Mouse (Mus musculus) cortical plate, adult 2 months (tissue): Measurements from ENCODE around the gene Rnf213. TPM values are rescaled to one million over a fixed set of nuclear protein-coding genes. Genes with fewer than 3 reads are reported as not detected.
A peak's percentile ranks its signal among the peaks of the same experiment; 100 is the strongest.

Experiments used
- H3K27ac ChIP-seq: fragments of 200-500 bp; 2 replicates; pipeline ENCODE4 v1.5.1; 2012; ENCODE audit warnings: low read length, control low read depth, inconsistent platforms; ENCODE audit not compliant: insufficient read depth
- H3K4me1 ChIP-seq: fragments of 200-500 bp; 2 replicates; pipeline ENCODE4 v1.6.1; 2011; ENCODE audit warnings: low read length; ENCODE audit not compliant: control insufficient read depth, insufficient read depth
- H3K4me3 ChIP-seq: fragments of 200-500 bp; 2 replicates; pipeline ENCODE4 v1.5.1; 2011; ENCODE audit warnings: mild to moderate bottlenecking, low read length, control low read depth; ENCODE audit not compliant: insufficient read depth
- CTCF ChIP-seq: fragments of 200-500 bp; IDR thresholded peaks from 2 replicates; pipeline ENCODE4 v1.5.1; 2011; ENCODE audit warnings: mild to moderate bottlenecking, control low read depth, low read length; ENCODE audit not compliant: insufficient read depth; ENCODE audit errors: extremely low read depth
- POLR2A ChIP-seq: fragments of 200-500 bp; IDR thresholded peaks from 2 replicates; pipeline ENCODE4 v1.6.1; 2011; ENCODE audit warnings: mild to moderate bottlenecking, low read length, control low read depth; ENCODE audit not compliant: insufficient read depth; ENCODE audit errors: extremely low read depth
- polyA plus RNA-seq: library from polyadenylated mRNA; depleted of rRNA; stranded (reverse); fragments of >200 nt; gene quantifications from 2 replicates; pipeline ENCODE4 v1.2.3, GENCODE M21; 2012; rRNA removed

The Rnf213 gene
- polyA plus RNA-seq, 1 experiment, result 8.5 TPM

DNA sequence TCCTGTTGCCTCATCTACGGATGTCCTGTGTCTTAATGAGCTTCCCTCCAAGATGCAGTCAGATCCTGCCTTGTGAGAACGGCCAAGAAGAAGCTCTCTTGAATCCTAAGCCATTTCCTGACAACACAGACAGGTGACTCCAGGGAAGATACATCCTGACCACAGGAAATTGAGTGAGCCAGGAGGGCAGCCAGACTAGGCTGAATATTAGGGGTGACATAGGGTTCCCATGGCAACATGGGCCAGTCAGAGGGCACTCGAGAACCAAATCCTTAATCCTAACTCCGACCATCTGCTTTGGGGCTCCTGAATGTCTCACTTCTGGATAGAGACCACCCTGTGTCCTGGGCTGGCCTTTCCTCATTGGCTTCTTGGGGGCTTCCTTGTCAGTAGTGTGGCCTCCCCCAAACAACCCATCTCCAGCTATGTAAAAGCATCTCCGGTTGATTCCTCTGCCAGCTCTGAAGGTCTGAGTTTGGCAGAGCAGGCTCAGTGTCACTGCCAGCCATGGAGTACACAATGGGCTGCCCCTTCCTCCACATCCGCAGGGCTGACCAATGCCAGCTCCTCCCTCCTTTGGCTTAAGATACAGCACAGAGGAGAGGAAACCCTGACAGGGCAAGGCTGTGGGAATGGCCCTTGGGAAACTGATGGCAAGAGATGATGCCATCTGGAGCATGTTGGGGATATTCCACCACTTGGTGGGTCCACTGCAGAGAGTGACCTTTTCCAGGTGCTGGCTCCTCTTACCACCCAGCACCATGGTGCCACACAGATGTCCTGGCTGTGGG is 129.2 kb downstream of the Rnf213 start:
- Histone ChIP-seq H3K4me1 (peaks cover 6% of the 10 kb centered on the region), H3K27ac (no peak overlapping the region), H3K4me3 (no peak overlapping the region)
- TF ChIP-seq POLR2A (no peak), CTCF (no peak)

DNA sequence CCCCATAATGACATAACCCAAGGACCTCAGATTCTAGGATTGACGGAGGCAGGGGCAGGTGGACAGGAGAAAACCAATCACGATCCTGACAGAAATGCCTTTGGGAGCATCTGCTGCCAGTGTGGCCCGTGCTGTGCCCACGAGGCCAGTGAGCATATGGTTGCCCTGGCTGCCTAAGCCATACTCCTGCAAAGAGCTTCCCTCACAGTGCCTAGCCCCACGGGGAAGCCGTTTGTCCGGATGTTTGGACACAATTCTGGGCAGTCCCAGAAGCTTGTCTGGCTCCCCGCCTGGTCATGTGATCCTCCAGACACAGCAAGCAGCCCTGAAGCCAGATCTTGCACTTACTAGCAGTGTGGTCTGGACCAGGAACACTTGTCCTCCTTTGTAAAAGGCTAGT is 129.9 kb downstream of the Rnf213 start:
- no peak for TF ChIP-seq POLR2A
- TF ChIP-seq CTCF, result no peak
- Histone ChIP-seq H3K27ac (no peak overlapping the region), H3K4me1 (peaks cover 5% of the 10 kb centered on the region), H3K4me3 (no peak overlapping the region)

GRCm38 (mm10) chr11:119523392-119523791 is 130.5 kb downstream of the Rnf213 start:
- Histone ChIP-seq H3K4me1 (peaks cover 6% of the 10 kb centered on the region), H3K4me3 (no peak overlapping the region), H3K27ac (no peak overlapping the region)
- TF ChIP-seq POLR2A (no peak), CTCF (no peak)

GRCm38 (mm10) chr11:119524545-119524949 is 131.6 kb downstream of the Rnf213 start:
- no peak overlapping the region for H3K27ac ChIP-seq
- 0 out of 2 replicates have a peak overlapping the region, but pooled peaks have one; percentile 2 for H3K4me3 ChIP-seq
- TF ChIP-seq POLR2A (no peak), CTCF (no peak)
- H3K4me1 ChIP-seq, result peaks cover 10% of the 10 kb centered on the region

DNA sequence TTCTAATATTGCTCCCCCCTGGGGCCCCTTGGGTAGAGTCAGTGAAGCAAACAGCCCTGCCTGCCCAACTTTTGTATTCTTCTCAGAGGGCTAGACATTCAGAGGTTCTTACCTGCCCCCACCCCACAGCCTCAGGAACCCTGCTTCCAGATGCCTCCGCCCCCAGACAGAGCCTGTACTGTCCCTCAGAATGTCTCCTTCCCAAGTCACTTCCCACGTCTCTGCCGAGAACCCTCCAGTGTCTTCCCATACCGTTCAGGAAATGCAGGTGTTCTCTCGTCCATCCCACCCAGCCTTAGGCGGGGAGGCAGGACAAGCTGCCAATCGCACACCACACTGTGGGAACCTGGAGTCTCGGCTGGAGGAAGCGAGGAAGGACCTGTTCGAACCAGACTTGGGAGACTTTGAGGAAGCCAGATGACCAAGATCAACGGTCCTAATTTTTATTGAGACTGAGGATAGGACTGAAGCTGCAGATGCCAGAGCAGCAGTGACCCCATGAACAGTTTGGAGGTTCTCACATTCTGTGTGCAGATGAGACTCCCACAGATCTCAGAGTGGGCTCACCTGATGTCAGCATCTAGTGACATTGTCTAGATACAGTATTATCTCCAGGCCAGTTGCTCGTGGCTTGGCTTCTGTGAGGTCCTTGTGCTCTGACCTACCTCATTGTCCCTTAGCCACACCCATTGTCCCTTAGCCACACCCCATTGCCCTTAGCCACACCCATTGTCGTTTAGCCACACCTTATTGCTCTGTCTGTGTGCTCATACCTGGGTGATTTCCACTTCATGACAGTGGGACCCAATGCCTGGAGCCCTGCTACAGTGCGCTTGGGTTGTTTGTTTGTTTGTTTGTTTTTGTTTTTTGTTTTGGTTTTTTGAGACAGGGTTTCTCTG is 133.4 kb downstream of the Rnf213 start:
- TF ChIP-seq POLR2A (no peak), CTCF (no peak)
- no peak overlapping the region for H3K27ac ChIP-seq
- peaks cover 7% of the 10 kb centered on the region for H3K4me1 ChIP-seq
- H3K4me3 ChIP-seq, result no peak overlapping the region

- Histone ChIP-seq H3K4me3 (no peak overlapping the region), H3K27ac (peak overlapping the region; percentile 15; the same call in 1 of the 2 replicates), H3K4me1 (peaks cover 7% of the 10 kb centered on the region)
- no peak for TF ChIP-seq POLR2A
- TF ChIP-seq CTCF, result no peak
Measured at GRCm38 (mm10) chr11:119528930-119529329, 136.0 kb downstream of the Rnf213 start.

DNA sequence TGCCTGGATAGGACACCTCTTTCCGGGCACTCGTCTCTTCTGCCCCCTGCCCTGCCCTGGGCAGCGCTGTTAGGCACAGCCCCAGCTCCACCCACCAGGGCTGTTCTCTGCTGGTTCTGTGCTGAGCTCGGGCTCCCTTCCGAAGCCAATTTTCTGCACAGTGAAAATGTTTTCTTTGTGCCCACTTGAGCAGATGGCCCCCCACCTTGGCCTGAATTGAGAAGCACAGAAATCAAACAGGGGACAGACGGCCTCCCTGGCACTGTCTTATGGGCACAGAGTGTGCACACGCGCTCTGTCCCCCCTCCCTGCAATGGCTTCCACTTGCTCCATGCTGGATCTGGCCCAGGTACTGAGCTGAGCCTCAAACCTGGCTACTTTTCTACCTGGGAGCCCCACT is 139.6 kb downstream of the Rnf213 start:
- Histone ChIP-seq H3K27ac (no peak overlapping the region), H3K4me3 (no peak overlapping the region)
- TF ChIP-seq POLR2A, result no peak
- TF ChIP-seq CTCF, result no peak

DNA sequence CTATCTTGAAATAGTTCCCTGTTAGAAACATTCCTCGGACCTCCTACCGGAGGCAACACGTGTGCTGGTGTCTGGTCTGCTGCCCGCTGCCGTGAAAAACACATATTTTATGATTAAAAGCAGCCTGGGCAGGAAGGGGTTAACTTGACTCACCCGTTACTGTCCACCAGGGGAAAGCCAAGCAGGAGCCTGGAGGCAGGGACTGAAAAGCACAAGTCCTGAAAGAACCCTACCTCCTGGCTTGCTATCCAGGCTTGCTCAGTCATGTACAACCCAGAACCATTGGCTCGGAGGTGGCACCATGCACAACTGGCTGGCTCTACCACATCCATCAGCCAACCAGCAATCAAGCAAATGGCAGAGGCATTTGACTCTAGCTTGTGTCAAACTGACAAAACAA is 140.8 kb downstream of the Rnf213 start:
- H3K27ac ChIP-seq, result no peak overlapping the region
- no peak overlapping the region for H3K4me3 ChIP-seq
- peaks cover 3% of the 10 kb centered on the region for H3K4me1 ChIP-seq
- TF ChIP-seq CTCF, result no peak
- no peak for TF ChIP-seq POLR2A

More for the DNA sequence above, 139.6 kb downstream of the Rnf213 start:
- peaks cover 7% of the 10 kb centered on the region for H3K4me1 ChIP-seq

Other genes with a start within 250 kb of the Rnf213 start
- gene Tbc1d16, start 164.6 kb upstream of the Rnf213 start, polyA plus RNA-seq, result 15.5 and 17.6 TPM in 2 replicates
- gene Ccdc40, start 164.5 kb upstream of the Rnf213 start, polyA plus RNA-seq, result 1.4 TPM in 2 replicates
- 193 and 198 TPM in 2 replicates for gene Gaa, start 125.2 kb upstream of the Rnf213 start, polyA plus RNA-seq
- gene Eif4a3, start 93.0 kb upstream of the Rnf213 start, polyA plus RNA-seq, result 99.2 and 101 TPM in 2 replicates
- gene Card14, start 85.3 kb upstream of the Rnf213 start, polyA plus RNA-seq, result 0.23 and 0.33 TPM in 2 replicates
- gene Sgsh, start 37.6 kb upstream of the Rnf213 start, polyA plus RNA-seq, result 6.1 and 6.3 TPM in 2 replicates
- gene Slc26a11, start 37.5 kb upstream of the Rnf213 start, polyA plus RNA-seq, result 7.2 and 9.6 TPM in 2 replicates
- gene Endov, start 98.2 kb downstream of the Rnf213 start, polyA plus RNA-seq, result 21.1 and 24.4 TPM in 2 replicates
- gene Nptx1, start 154.7 kb downstream of the Rnf213 start, polyA plus RNA-seq, result 118 and 134 TPM in 2 replicates
- gene Rptor, start 209.8 kb downstream of the Rnf213 start, polyA plus RNA-seq, result 35.2 and 36.0 TPM in 2 replicates